8 mouse cellular contexts compared by ENCODE assay signal in the genomic region with DNA sequence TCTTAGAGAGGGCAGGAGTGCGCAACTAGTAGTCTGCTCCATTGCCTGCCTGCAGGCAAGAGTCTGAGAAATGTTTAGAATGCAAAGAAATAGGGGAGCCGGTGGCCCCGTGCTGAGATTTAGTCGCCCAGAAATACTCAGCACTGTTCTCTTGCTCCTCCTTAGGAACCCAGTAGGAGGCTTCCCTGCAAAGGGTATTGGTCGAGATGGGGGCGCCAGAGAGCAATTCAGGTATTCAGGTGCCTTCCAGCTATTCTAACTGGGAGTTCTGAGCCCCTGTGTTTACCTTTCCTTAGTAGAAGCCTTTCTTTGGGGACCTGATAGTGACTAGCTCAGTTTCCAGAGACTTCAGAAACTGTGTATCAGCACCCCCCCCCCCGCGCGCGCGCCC. TPM values are rescaled to one million over a fixed set of nuclear protein-coding genes. Genes with fewer than 3 reads are reported as not detected.
DNase-seq lines count a peak whose midpoint lies in the region; ATAC-seq and TF ChIP-seq lines count a peak whose summit lies in the region.

No protein-coding gene starts in this region.

- H3K36me3 ChIP-seq in thymus, adult 2 months (ENCODE audit: control insufficient read depth, insufficient read depth, low read length), result no peaks in the 10 kb centered on the region
- no peaks in the 10 kb centered on the region for H3K36me3 ChIP-seq in embryonic facial prominence, embryonic 13.5 days

- peak overlapping the region; percentile 63; the same call in 1 of the 2 replicates for H3K9ac ChIP-seq in embryonic facial prominence, embryonic 13.5 days

- no peak overlapping the region for H3K27ac ChIP-seq in thymus, adult 2 months (ENCODE audit: control insufficient read depth, insufficient read depth, low read length)
- no peak overlapping the region for H3K27ac ChIP-seq in embryonic facial prominence, embryonic 13.5 days

- TF ChIP-seq POLR2A in thymus, adult 2 months (IDR thresholded peaks at IDR 0.05; ENCODE audit: control insufficient read depth, extremely low read depth, insufficient read depth, low read length, poor library complexity), result no peak

- peak overlapping the region; percentile 26 for H3K4me3 ChIP-seq in thymus, adult 2 months (ENCODE audit: control insufficient read depth, insufficient read depth, low read length)
- H3K4me3 ChIP-seq in embryonic facial prominence, embryonic 13.5 days, result peak overlapping the region; percentile 47

- DNase-seq in thymus, adult 2 months, result no peak
- DNase-seq in thymus, postnatal 14 days, result no peak
- peak; percentile 12 for DNase-seq in induced T-regulatory cell, adult 2 months (ENCODE audit: low read depth)
- peak; percentile 78 to 85 for DNase-seq in lung, adult 18-20 months
- peak; percentile 66 for DNase-seq in retina, embryonic 14.5 days (ENCODE audit: low spot score)
- DNase-seq in right cerebral cortex, postnatal 25 days, result no peak
- no peak for DNase-seq in urinary bladder, postnatal 4 days (ENCODE audit: low spot score in 2 of 2)

- whole genome bisulfite sequencing in thymus, adult 2 months, result 12% methylated on average over 11 of the region's 11 CpGs
- 3% methylated on average over 11 of the region's 11 CpGs for WGBS in embryonic facial prominence, embryonic 13.5 days

- H3K4me1 ChIP-seq in thymus, adult 2 months (replicated peaks; ENCODE audit: control insufficient read depth, insufficient read depth, low read length), result no peaks in the 10 kb centered on the region
- H3K4me1 ChIP-seq in embryonic facial prominence, embryonic 13.5 days, result peaks cover 19% of the 10 kb centered on the region

- peak overlapping the region; percentile 75 for H3K4me2 ChIP-seq in embryonic facial prominence, embryonic 13.5 days

- peaks cover 6% of the 10 kb centered on the region; the same call in 1 of the 2 replicates for H3K27me3 ChIP-seq in thymus, adult 2 months (ENCODE audit: control insufficient read depth, insufficient read depth, low read length)
- peaks cover 91% of the 10 kb centered on the region for H3K27me3 ChIP-seq in embryonic facial prominence, embryonic 13.5 days

- 0 out of 2 replicates have a peak, but pooled peaks have one; percentile 20 for ATAC-seq in embryonic facial prominence, embryonic 13.5 days (ENCODE audit: insufficient number of reproducible peaks, insufficient read depth, low FRiP score, low TSS enrichment, low read depth)

- no peaks in the 10 kb centered on the region for H3K9me3 ChIP-seq in embryonic facial prominence, embryonic 13.5 days

- no peak for TF ChIP-seq CTCF in thymus, adult 2 months (IDR thresholded peaks at IDR 0.05; ENCODE audit: borderline replicate concordance, control insufficient read depth, extremely low read depth, insufficient read depth, low read length, poor library complexity)

RNA-seq across cellular contexts. Expression of gene Irx2, which starts 11.5 kb away (rescaled TPM):
- 0.85 and 1.2 TPM in 2 replicates for polyA plus RNA-seq in thymus, adult 2 months (2012; rRNA removed)
- polyA plus RNA-seq in embryonic facial prominence, embryonic 13.5 days (2015; fragmentation: Nextera tagmentation; extraction: Ambion mirVana), result 16.7 and 22.1 TPM in 2 replicates

Comparison
In these comparisons a context has a peak if more than half of its experiments do, and no peak if none do; other contexts are left out.
1. DNase-seq: peak in induced T-regulatory cell, adult 2 months (single experiment), lung, adult 18-20 months (2 of 2) and retina, embryonic 14.5 days (single experiment); none in thymus, adult 2 months (single experiment), thymus, postnatal 14 days (single experiment), right cerebral cortex, postnatal 25 days (single experiment) and urinary bladder, postnatal 4 days (0 of 2).